Mouse (Mus musculus) heart, embryonic 15.5 days (tissue): ENCODE results near the gene Olfr1411. TPM values are rescaled to one million over a fixed set of nuclear protein-coding genes. Genes with fewer than 3 reads are reported as not detected.

ENCODE experiments used
- ATAC-seq: fragments of 200-750 bp; cut with Nextera tagmentation; replicated peaks from 2 replicates; pipeline ENCODE4 v1.8.0; 2017; ENCODE audit warnings: low read depth, moderate TSS enrichment; ENCODE audit not compliant: insufficient number of reproducible peaks, insufficient read depth, low FRiP score
- H3K27ac ChIP-seq: fragments of 300-500 bp; sonication (generic); 2 replicates; pipeline ENCODE4 v1.5.1; 2015; ENCODE audit warnings: mild to moderate bottlenecking, inconsistent platforms
- H3K27me3 ChIP-seq: fragments of 300-500 bp; sonication (generic); 2 replicates; pipeline ENCODE4 v1.6.1; 2015; ENCODE audit warnings: inconsistent platforms
- H3K36me3 ChIP-seq: fragments of 300-500 bp; sonication (generic); 2 replicates; pipeline ENCODE4 v1.6.1; 2015; ENCODE audit warnings: mild to moderate bottlenecking, inconsistent platforms
- H3K4me1 ChIP-seq: fragments of 300-500 bp; sonication (generic); replicated peaks from 2 replicates; pipeline ENCODE4 v1.6.1; 2015; ENCODE audit warnings: inconsistent platforms
- H3K4me2 ChIP-seq: fragments of 300-500 bp; sonication (generic); 2 replicates; pipeline ENCODE4 v1.6.1; 2015; ENCODE audit warnings: inconsistent platforms, mild to moderate bottlenecking, moderate library complexity
- H3K4me3 ChIP-seq: fragments of 300-500 bp; sonication (generic); 2 replicates; pipeline ENCODE4 v1.5.1; 2015; ENCODE audit warnings: mild to moderate bottlenecking, inconsistent platforms
- H3K9ac ChIP-seq: fragments of 300-500 bp; sonication (generic); 2 replicates; pipeline ENCODE4 v1.6.1; 2015; ENCODE audit warnings: mild to moderate bottlenecking, inconsistent platforms
- H3K9me3 ChIP-seq: fragments of 300-500 bp; sonication (generic); replicated peaks from 2 replicates; pipeline ENCODE4 v1.6.1; 2016; ENCODE audit warnings: inconsistent platforms
- WGBS: fragments of 180-500 bp; shearing (Covaris S2); methylation state at CpG from one replicate; pipeline ENCODE4 v1.1.7; 2015; ENCODE audit warnings: mixed read lengths; 5-methylcytosine and 5-hydroxymethylcytosine counted together
- polyA plus RNA-seq: library from polyadenylated mRNA; unstranded; fragments of >200 nt; fragmentation: Nextera tagmentation; extraction: Ambion mirVana; gene quantifications from 2 replicates; pipeline ENCODE4 v1.2.1, GENCODE M21; 2015

The Olfr1411 gene
- polyA plus RNA-seq, 1 experiment from 2014 or later, result not detected

DNA sequence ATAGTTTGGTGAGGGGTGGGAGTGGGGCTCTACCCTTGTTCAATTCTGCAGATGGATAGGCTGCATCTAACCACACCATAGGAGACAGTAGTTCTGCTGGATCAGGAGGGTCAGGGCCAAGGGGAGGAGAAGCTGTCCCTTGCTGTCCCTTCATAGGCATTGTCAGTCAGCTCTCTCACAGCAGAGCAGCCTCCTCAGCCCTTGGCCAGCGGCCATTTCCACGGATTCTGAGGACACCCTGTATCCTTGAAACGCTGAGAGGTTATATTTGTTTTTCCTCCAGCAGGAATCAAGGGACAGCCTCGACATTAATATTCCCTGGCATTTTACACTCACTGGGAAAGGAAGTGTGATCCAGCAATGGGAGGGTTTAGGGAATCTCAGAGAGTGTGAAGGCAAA, 24.1 kb downstream of the Olfr1411 start:
- H3K9ac ChIP-seq, result no peak overlapping the region
- 33% methylated on average over 4 of the region's 4 CpGs for WGBS
- no peak overlapping the region for H3K4me3 ChIP-seq
- no peak for ATAC-seq
- H3K4me2 ChIP-seq, result no peak overlapping the region
- H3K4me1 ChIP-seq, result no peaks in the 10 kb centered on the region
- H3K36me3 ChIP-seq, result no peaks in the 10 kb centered on the region
- H3K27me3 ChIP-seq, result peaks cover 3% of the 10 kb centered on the region; the same call in 1 of the 2 replicates
- no peaks in the 10 kb centered on the region for H3K9me3 ChIP-seq
- H3K27ac ChIP-seq, result no peak overlapping the region

DNA sequence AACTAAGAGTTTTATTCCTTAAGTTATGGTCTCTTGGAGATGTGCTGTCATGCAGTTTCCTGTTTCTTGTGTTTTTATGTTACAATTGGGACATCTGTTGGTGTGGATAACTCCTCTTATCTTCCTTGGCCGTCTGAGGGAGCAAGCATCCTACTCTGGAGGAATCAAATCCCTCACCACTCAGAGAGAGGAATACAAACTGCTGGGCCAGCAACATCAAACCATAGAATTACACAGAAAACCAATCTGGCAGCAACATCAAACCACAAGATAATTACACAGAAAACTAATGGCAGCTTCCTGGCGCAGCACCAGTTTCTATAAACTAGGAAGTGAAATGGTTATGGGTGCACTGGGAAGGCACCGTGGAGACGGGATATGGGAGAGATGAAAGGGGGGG, 34.0 kb downstream of the Olfr1411 start:
- Histone ChIP-seq H3K4me2 (no peak overlapping the region), H3K4me3 (no peak overlapping the region), H3K27me3 (peaks cover 8% of the 10 kb centered on the region; the same call in 1 of the 2 replicates), H3K36me3 (no peaks in the 10 kb centered on the region), H3K9me3 (no peaks in the 10 kb centered on the region), H3K4me1 (no peaks in the 10 kb centered on the region), H3K27ac (no peak overlapping the region), H3K9ac (no peak overlapping the region)
- ATAC-seq, result no peak
- WGBS, result 50% methylated on average over 4 of the region's 4 CpGs

DNA sequence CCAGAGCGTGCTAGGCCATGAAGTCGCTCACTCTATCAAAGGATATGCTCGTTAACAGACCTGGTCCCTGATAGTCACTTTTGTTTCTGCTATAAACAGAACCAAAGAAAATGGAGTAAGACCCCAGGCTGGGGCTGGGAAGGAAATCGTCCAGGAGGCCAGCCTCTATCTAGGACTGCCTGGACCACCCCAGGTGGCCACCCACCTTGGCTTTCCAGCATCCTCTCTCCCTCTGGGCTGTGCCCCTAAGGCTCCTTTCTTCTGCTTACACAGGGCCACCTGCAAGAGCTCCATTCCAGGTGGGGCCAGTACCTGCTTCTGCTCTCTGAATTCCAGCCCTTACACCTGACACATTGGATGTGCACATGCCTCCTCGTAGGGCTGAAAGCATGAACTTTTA, 38.0 kb downstream of the Olfr1411 start:
- no peaks in the 10 kb centered on the region for H3K4me1 ChIP-seq
- ATAC-seq, result no peak
- no peak overlapping the region for H3K27ac ChIP-seq
- peaks cover 11% of the 10 kb centered on the region for H3K36me3 ChIP-seq
- no peaks in the 10 kb centered on the region for H3K9me3 ChIP-seq
- H3K4me3 ChIP-seq, result no peak overlapping the region
- no peak overlapping the region for H3K4me2 ChIP-seq
- WGBS, result 76% methylated on average over 5 of the region's 5 CpGs
- H3K27me3 ChIP-seq, result peaks cover 4% of the 10 kb centered on the region; the same call in 1 of the 2 replicates
- H3K9ac ChIP-seq, result no peak overlapping the region

DNA sequence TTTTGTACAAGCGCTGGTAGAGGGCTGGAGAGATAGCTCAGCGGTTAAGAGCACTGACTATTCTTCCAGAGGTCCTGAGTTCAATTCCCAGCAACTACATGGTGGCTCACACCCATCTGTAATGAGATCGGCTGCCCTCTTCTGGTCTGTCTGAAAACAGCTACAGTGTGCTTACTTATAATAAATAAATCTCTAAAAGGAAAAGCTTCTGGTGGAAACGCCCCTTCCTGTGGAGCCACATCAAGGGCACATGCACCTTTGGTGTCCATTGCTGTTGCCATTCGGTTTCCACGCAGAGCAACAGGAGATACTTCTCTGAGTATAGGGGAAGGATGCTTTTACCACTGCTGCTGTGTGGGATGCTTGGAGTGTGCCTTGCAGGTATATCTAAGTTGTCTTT, 38.7 kb downstream of the Olfr1411 start:
- H3K4me1 ChIP-seq, result no peaks in the 10 kb centered on the region
- H3K4me2 ChIP-seq, result no peak overlapping the region
- peaks cover 18% of the 10 kb centered on the region for H3K36me3 ChIP-seq
- ATAC-seq, result no peak
- WGBS, result 59% methylated on average over 6 of the region's 6 CpGs
- no peak overlapping the region for H3K27ac ChIP-seq
- no peak overlapping the region for H3K9ac ChIP-seq
- H3K27me3 ChIP-seq, result peaks cover 4% of the 10 kb centered on the region; the same call in 1 of the 2 replicates
- H3K4me3 ChIP-seq, result no peak overlapping the region
- no peaks in the 10 kb centered on the region for H3K9me3 ChIP-seq

DNA sequence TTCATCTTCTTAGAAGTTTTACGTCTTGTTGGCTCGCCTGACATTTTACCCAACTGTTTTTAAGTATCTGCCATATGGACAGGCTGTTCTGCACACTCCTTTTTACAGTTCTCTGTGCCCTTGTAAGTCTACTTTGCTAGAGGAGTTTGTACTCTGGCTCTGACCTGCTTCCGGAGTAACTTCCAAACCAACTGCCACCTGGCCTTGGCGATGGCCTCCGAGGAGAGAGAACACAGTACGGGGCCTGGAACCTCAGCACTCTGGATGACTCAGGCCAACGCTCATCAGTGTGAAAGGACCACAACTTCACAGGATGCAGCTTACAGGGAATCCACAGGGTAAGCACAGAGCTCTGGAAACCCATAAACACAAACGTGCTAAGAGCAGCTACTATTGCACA, 39.5 kb downstream of the Olfr1411 start:
- WGBS, result 85% methylated on average over 8 of the region's 8 CpGs

DNA sequence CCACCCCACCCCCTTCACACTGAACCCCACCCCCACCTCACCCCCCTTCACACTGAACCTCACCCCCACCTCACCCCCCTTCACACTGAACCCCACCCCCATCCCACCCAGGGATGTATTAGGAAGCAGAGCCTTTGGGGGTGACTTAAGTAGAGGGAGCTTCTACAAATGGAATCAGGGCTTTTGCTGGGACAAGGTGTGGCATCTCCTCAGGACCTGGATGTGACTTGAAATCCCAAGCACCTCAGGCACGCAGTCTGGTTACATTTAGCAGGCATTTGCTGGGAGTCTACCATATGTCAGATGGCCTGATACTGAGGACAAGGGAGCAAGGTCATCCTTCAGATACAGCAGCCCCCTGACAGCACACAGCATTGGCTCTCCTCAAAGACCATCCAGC, 40.4 kb downstream of the Olfr1411 start:
- no peak for ATAC-seq
- H3K4me3 ChIP-seq, result no peak overlapping the region

More for the DNA sequence above, 39.5 kb downstream of the Olfr1411 start:
- Histone ChIP-seq H3K27ac (no peak overlapping the region), H3K36me3 (peaks cover 25% of the 10 kb centered on the region), H3K27me3 (peaks cover 4% of the 10 kb centered on the region; the same call in 1 of the 2 replicates), H3K9ac (no peak overlapping the region), H3K4me2 (no peak overlapping the region), H3K4me3 (no peak overlapping the region), H3K9me3 (no peaks in the 10 kb centered on the region), H3K4me1 (no peaks in the 10 kb centered on the region)
- no peak for ATAC-seq

DNA sequence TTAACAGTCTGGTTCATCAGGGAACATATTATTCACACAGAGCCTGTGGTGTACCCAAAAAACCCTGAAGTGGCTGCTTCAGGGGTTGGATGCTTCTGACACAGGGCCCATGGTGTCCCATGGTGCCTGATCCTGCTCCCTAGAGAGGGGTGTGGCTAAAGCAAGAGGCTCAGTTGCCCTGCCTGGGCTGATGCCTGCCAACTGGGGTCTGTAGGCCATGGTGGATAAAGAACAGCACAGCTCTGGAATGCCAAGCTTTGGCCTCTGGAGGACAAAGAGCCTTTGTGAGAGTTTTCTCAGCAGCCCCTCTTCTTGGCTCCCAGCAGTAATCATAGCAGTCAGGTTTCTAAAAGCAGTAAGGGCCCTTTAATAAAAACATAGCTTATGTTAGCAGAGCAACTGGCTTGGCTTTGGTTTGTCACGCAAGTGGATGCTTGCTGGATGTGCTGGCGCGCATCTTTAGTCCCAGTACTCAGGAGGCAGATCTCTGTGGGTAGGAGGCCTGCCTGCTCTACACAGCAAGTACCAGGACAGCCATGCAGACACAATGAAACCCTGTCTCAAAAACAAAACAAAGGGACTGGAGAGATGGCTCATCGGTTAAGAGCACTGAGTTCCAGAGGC, 40.9 kb downstream of the Olfr1411 start:
- 56% methylated on average over 4 of the region's 4 CpGs for WGBS
- Histone ChIP-seq H3K36me3 (peaks cover 33% of the 10 kb centered on the region), H3K27me3 (peaks cover 4% of the 10 kb centered on the region; the same call in 1 of the 2 replicates), H3K9me3 (no peaks in the 10 kb centered on the region), H3K4me3 (no peak overlapping the region), H3K4me1 (peaks cover 4% of the 10 kb centered on the region), H3K4me2 (no peak overlapping the region), H3K27ac (no peak overlapping the region), H3K9ac (no peak overlapping the region)
- ATAC-seq, result no peak

More for the DNA sequence above, 40.4 kb downstream of the Olfr1411 start:
- Histone ChIP-seq H3K27me3 (peaks cover 4% of the 10 kb centered on the region; the same call in 1 of the 2 replicates), H3K4me2 (no peak overlapping the region), H3K9ac (no peak overlapping the region), H3K9me3 (no peaks in the 10 kb centered on the region), H3K27ac (no peak overlapping the region), H3K4me1 (no peaks in the 10 kb centered on the region), H3K36me3 (peaks cover 33% of the 10 kb centered on the region)
- WGBS, result 59% methylated on average over 1 of the region's 1 CpGs

GRCm38 (mm10) chr1:92636015-92636414, 41.8 kb downstream of the Olfr1411 start:
- H3K9ac ChIP-seq, result no peak overlapping the region
- no peak overlapping the region for H3K4me2 ChIP-seq
- H3K9me3 ChIP-seq, result no peaks in the 10 kb centered on the region
- H3K36me3 ChIP-seq, result peaks cover 33% of the 10 kb centered on the region
- WGBS, result 82% methylated on average over 8 of the region's 8 CpGs
- no peak overlapping the region for H3K27ac ChIP-seq
- no peak for ATAC-seq
- H3K4me1 ChIP-seq, result peaks cover 13% of the 10 kb centered on the region
- no peak overlapping the region for H3K4me3 ChIP-seq
- H3K27me3 ChIP-seq, result no peaks in the 10 kb centered on the region

GRCm38 (mm10) chr1:92636676-92637075, 42.5 kb downstream of the Olfr1411 start:
- no peak overlapping the region for H3K9ac ChIP-seq
- no peak overlapping the region for H3K4me3 ChIP-seq
- 91% methylated on average over 11 of the region's 11 CpGs for WGBS
- H3K27ac ChIP-seq, result no peak overlapping the region
- no peaks in the 10 kb centered on the region for H3K9me3 ChIP-seq
- no peak for ATAC-seq
- peaks cover 15% of the 10 kb centered on the region for H3K4me1 ChIP-seq
- H3K4me2 ChIP-seq, result no peak overlapping the region
- no peaks in the 10 kb centered on the region for H3K27me3 ChIP-seq
- H3K36me3 ChIP-seq, result peaks cover 33% of the 10 kb centered on the region

DNA sequence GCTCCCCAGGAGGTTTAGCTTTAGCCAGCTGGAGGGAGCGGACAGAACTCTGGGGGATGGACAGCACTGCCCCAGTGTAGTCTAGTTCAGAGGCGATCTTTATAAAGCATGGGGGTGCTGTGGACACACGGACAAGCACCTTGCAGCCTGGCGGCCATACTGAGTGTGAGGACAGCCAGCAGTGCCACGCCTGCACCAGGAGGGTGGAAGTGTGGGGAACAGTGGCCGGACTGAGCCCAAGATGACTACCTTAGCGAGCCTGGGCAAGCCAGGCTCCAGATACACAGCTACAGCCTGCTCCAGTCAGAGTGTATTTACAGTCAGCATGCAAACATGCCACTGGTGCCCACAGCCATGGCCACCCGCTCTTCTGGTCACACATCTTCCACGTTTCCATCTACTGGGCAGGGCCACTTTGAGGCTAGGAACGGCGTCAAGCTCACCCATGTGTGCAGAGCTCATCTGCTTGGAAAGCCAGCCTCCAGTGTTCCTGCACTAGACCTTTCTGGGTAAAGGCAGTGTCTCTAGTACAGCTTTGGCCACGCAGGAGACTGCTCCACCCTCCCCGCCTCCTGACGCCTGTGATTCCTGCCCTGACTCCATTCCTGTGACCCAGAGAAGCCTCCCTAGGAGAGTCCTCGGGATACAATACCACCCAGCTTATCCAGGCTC, 43.4 kb downstream of the Olfr1411 start:
- WGBS, result 88% methylated on average over 15 of the region's 15 CpGs
- no peak for ATAC-seq
- Histone ChIP-seq H3K27me3 (no peaks in the 10 kb centered on the region), H3K9me3 (no peaks in the 10 kb centered on the region), H3K4me3 (no peak overlapping the region), H3K4me1 (peaks cover 22% of the 10 kb centered on the region), H3K4me2 (no peak overlapping the region), H3K9ac (no peak overlapping the region), H3K27ac (no peak overlapping the region), H3K36me3 (peaks cover 33% of the 10 kb centered on the region)

- WGBS, result 91% methylated on average over 3 of the region's 3 CpGs
- no peak overlapping the region for H3K4me2 ChIP-seq
- H3K27ac ChIP-seq, result no peak overlapping the region
- H3K27me3 ChIP-seq, result no peaks in the 10 kb centered on the region
- no peak for ATAC-seq
- H3K9me3 ChIP-seq, result no peaks in the 10 kb centered on the region
- peaks cover 22% of the 10 kb centered on the region for H3K4me1 ChIP-seq
- no peak overlapping the region for H3K4me3 ChIP-seq
- peaks cover 33% of the 10 kb centered on the region for H3K36me3 ChIP-seq
- H3K9ac ChIP-seq, result no peak overlapping the region
These were observed 44.0 kb downstream of the Olfr1411 start for GRCm38 (mm10) chr1:92638181-92638580.

DNA sequence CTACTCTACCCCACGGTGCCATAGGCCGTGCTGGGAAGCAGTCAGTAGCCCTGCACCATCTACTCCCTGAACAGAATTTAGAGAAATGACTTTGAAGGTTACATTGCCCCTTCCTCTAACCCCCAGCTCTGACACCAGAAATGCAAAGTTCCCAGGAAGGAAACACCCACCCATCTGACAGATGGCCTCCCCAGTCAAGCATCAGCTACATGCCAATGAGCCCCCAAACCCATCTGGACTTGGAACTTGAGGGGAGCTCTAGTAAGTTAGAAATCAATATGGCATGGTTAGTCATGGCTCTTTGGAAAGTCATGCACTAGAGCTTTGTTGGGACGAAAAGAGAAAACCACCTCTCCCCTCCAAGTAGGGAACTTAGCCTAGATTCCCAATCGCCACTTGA, 44.5 kb downstream of the Olfr1411 start:
- Histone ChIP-seq H3K9me3 (no peaks in the 10 kb centered on the region), H3K4me3 (no peak overlapping the region), H3K4me1 (peaks cover 22% of the 10 kb centered on the region), H3K36me3 (peaks cover 33% of the 10 kb centered on the region), H3K27me3 (no peaks in the 10 kb centered on the region), H3K4me2 (no peak overlapping the region), H3K27ac (no peak overlapping the region), H3K9ac (no peak overlapping the region)
- no peak for ATAC-seq
- WGBS, result 92% methylated on average over 4 of the region's 4 CpGs
